Mouse (Mus musculus) cortical plate, adult 2 months (tissue): ENCODE data around the gene Ifna7. TPM values are rescaled to one million over a fixed set of nuclear protein-coding genes. Genes with fewer than 3 reads are reported as not detected.
A peak's percentile ranks its signal among the peaks of the same experiment; 100 is the strongest.
"Not testable (repeated sequence)": the region's sequence is repeated elsewhere in the genome, so short reads cannot be mapped to it uniquely, and the experiment has no call there.

Experiments used
- H3K27ac ChIP-seq: fragments of 200-500 bp; 2 replicates; pipeline ENCODE4 v1.5.1; 2012; ENCODE audit warnings: low read length, control low read depth, inconsistent platforms; ENCODE audit not compliant: insufficient read depth
- H3K4me1 ChIP-seq: fragments of 200-500 bp; 2 replicates; pipeline ENCODE4 v1.6.1; 2011; ENCODE audit warnings: low read length; ENCODE audit not compliant: control insufficient read depth, insufficient read depth
- H3K4me3 ChIP-seq: fragments of 200-500 bp; 2 replicates; pipeline ENCODE4 v1.5.1; 2011; ENCODE audit warnings: mild to moderate bottlenecking, low read length, control low read depth; ENCODE audit not compliant: insufficient read depth
- CTCF ChIP-seq: fragments of 200-500 bp; IDR thresholded peaks from 2 replicates; pipeline ENCODE4 v1.5.1; 2011; ENCODE audit warnings: mild to moderate bottlenecking, control low read depth, low read length; ENCODE audit not compliant: insufficient read depth; ENCODE audit errors: extremely low read depth
- POLR2A ChIP-seq: fragments of 200-500 bp; IDR thresholded peaks from 2 replicates; pipeline ENCODE4 v1.6.1; 2011; ENCODE audit warnings: mild to moderate bottlenecking, low read length, control low read depth; ENCODE audit not compliant: insufficient read depth; ENCODE audit errors: extremely low read depth
- polyA plus RNA-seq: library from polyadenylated mRNA; depleted of rRNA; stranded (reverse); fragments of >200 nt; gene quantifications from 2 replicates; pipeline ENCODE4 v1.2.3, GENCODE M21; 2012; rRNA removed

Gene Ifna7
- not detected in 2 replicates for polyA plus RNA-seq

DNA sequence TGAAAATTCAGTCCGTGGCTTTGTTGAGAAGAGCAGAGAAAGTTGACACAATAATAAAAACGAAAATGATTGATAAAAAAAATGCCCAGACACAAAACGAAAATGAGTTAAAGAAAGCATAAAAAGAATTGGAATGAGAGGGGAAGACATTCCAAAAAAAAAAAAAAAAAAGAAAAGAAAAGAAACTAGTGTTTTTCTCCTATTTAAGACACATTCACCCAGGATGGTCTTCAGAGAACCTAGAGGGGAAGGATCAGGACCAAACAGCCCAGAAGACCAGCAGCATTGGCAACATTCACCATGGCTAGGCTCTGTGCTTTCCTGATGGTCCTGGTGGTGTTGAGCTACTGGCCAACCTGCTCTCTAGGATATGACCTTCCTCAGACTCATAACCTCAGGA lies at the start of gene Ifna7:
TSS of gene Ifna7 (plus strand) at position 301 of the 400 bp plus-strand sequence.
- no peaks in the 10 kb centered on the region for H3K4me1 ChIP-seq
- H3K4me3 ChIP-seq, result no peak within 1 kb of the TSS
- TF ChIP-seq CTCF (no peak), POLR2A (no peak)
- H3K27ac ChIP-seq, result no peak within 1 kb of the TSS

DNA sequence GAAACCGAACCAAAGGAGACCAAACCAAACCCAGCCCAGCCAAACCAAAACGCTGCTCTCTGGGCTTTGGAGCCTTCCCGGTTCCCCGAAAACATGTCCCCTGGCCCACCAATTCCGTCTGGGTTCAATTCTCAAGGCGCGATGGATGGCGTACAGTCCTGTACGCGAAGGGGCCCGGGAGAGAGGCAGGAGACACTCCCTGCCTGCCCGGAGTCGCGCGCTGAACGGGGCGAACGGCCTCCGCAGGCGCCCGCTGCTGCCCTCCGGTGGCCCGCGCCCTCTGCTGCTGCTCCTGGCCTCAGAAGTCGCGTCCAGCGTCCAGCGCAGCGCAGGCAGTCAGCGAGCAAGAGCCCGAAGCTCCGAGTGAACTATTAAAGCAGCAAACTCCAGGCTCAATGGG lies 42.5 kb upstream of the Ifna7 start, which contains the start of gene Gm13290:
TSS of gene Gm13290 (plus strand) at position 301 of the 400 bp plus-strand sequence.
- not testable (repeated sequence) for H3K4me1 ChIP-seq, H3K27ac ChIP-seq, H3K4me3 ChIP-seq

DNA sequence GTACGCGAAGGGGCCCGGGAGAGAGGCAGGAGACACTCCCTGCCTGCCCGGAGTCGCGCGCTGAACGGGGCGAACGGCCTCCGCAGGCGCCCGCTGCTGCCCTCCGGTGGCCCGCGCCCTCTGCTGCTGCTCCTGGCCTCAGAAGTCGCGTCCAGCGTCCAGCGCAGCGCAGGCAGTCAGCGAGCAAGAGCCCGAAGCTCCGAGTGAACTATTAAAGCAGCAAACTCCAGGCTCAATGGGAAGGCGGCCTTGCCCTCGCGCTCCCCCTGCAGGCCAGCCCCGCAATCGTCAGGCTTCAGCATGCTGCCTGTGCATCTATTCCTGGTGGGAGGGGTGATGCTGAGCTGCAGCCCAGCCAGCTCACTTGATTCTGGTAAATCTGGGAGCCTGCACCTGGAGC lies 39.4 kb upstream of the Ifna7 start, which contains the start of gene Gm13289:
TSS of gene Gm13289 (plus strand) at position 301 of the 400 bp plus-strand sequence.
- H3K4me1 ChIP-seq, H3K27ac ChIP-seq, H3K4me3 ChIP-seq: not testable (repeated sequence)

DNA sequence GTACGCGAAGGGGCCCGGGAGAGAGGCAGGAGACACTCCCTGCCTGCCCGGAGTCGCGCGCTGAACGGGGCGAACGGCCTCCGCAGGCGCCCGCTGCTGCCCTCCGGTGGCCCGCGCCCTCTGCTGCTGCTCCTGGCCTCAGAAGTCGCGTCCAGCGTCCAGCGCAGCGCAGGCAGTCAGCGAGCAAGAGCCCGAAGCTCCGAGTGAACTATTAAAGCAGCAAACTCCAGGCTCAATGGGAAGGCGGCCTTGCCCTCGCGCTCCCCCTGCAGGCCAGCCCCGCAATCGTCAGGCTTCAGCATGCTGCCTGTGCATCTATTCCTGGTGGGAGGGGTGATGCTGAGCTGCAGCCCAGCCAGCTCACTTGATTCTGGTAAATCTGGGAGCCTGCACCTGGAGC lies 36.5 kb upstream of the Ifna7 start, which contains the start of gene Gm13272:
TSS of gene Gm13272 (plus strand) at position 301 of the 400 bp plus-strand sequence.
- H3K4me3 ChIP-seq, H3K4me1 ChIP-seq, H3K27ac ChIP-seq: not testable (repeated sequence)

DNA sequence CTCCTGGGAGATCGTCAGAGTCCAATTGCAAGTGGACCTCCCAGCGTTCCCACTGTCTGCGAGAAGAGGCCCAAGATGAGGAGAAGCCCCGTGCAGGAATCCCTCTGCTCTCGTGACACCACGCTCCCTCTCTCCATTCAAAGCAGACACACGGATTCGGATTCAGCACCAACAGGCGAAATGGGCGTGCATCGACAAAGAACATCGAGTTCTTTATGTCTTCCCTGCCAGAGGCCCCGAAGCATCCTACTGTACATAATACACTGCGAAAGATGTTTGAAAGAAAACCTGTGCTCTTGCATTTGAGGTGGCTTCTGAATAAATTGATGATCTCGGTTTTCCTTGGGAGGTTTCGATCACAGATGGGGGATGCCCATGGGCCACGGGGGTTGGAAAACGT lies 35.7 kb upstream of the Ifna7 start:
- not testable (repeated sequence) for H3K27ac ChIP-seq, H3K4me3 ChIP-seq, H3K4me1 ChIP-seq

DNA sequence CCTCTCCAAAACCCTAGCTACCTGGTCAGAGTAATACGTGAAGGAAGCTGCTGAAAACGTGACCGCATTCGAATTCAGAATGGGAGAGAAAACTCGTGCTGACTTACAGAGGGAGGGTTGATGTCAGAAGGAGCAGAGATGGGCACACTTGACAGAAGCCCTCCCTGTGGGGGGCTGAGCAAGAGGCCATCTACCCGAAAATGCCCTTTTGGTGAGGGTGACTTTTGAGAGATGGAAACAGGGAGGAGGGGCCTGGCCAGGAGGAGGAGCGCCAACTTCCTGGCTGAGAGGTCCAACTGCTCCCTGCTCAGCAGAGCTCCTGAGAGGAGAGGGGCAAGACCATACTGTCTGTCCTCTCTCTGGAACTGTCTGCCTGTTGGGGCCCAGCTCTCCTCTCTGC lies 34.2 kb upstream of the Ifna7 start, which contains the start of gene Ifnz:
TSS of gene Ifnz (plus strand) at position 301 of the 400 bp plus-strand sequence.
- H3K27ac ChIP-seq, H3K4me1 ChIP-seq, H3K4me3 ChIP-seq: not testable (repeated sequence)

DNA sequence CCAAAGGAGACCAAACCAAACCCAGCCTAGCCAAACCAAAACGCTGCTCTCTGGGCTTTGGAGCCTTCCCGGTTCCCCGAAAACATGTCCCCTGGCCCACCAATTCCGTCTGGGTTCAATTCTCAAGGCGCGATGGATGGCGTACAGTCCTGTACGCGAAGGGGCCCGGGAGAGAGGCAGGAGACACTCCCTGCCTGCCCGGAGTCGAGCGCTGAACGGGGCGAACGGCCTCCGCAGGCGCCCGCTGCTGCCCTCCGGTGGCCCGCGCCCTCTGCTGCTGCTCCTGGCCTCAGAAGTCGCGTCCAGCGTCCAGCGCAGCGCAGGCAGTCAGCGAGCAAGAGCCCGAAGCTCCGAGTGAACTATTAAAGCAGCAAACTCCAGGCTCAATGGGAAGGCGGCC lies 33.7 kb upstream of the Ifna7 start:
- not testable (repeated sequence) for H3K4me3 ChIP-seq, H3K4me1 ChIP-seq, H3K27ac ChIP-seq

DNA sequence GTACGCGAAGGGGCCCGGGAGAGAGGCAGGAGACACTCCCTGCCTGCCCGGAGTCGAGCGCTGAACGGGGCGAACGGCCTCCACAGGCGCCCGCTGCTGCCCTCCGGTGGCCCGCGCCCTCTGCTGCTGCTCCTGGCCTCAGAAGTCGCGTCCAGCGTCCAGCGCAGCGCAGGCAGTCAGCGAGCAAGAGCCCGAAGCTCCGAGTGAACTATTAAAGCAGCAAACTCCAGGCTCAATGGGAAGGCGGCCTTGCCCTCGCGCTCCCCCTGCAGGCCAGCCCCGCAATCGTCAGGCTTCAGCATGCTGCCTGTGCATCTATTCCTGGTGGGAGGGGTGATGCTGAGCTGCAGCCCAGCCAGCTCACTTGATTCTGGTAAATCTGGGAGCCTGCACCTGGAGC lies 30.6 kb upstream of the Ifna7 start, which contains the start of gene Gm13276:
TSS of gene Gm13276 (plus strand) at position 301 of the 400 bp plus-strand sequence.
- H3K4me1 ChIP-seq, H3K27ac ChIP-seq, H3K4me3 ChIP-seq: not testable (repeated sequence)

DNA sequence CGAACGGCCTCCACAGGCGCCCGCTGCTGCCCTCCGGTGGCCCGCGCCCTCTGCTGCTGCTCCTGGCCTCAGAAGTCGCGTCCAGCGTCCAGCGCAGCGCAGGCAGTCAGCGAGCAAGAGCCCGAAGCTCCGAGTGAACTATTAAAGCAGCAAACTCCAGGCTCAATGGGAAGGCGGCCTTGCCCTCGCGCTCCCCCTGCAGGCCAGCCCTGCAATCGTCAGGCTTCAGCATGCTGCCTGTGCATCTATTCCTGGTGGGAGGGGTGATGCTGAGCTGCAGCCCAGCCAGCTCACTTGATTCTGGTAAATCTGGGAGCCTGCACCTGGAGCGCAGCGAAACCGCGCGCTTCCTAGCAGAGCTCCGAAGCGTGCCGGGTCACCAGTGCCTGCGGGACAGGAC lies 27.6 kb upstream of the Ifna7 start, which contains the start of gene Gm13277:
TSS of gene Gm13277 (plus strand) at position 231 of the 400 bp plus-strand sequence.
- H3K4me1 ChIP-seq, H3K27ac ChIP-seq, H3K4me3 ChIP-seq: not testable (repeated sequence)
- TF ChIP-seq CTCF, result peak; percentile 26; the same call in 1 of the 2 replicates

DNA sequence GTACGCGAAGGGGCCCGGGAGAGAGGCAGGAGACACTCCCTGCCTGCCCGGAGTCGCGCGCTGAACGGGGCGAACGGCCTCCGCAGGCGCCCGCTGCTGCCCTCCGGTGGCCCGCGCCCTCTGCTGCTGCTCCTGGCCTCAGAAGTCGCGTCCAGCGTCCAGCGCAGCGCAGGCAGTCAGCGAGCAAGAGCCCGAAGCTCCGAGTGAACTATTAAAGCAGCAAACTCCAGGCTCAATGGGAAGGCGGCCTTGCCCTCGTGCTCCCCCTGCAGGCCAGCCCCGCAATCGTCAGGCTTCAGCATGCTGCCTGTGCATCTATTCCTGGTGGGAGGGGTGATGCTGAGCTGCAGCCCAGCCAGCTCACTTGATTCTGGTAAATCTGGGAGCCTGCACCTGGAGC lies 24.8 kb upstream of the Ifna7 start, which contains the start of gene Gm13278:
TSS of gene Gm13278 (plus strand) at position 301 of the 400 bp plus-strand sequence.
- not testable (repeated sequence) for H3K27ac ChIP-seq, H3K4me3 ChIP-seq, H3K4me1 ChIP-seq

DNA sequence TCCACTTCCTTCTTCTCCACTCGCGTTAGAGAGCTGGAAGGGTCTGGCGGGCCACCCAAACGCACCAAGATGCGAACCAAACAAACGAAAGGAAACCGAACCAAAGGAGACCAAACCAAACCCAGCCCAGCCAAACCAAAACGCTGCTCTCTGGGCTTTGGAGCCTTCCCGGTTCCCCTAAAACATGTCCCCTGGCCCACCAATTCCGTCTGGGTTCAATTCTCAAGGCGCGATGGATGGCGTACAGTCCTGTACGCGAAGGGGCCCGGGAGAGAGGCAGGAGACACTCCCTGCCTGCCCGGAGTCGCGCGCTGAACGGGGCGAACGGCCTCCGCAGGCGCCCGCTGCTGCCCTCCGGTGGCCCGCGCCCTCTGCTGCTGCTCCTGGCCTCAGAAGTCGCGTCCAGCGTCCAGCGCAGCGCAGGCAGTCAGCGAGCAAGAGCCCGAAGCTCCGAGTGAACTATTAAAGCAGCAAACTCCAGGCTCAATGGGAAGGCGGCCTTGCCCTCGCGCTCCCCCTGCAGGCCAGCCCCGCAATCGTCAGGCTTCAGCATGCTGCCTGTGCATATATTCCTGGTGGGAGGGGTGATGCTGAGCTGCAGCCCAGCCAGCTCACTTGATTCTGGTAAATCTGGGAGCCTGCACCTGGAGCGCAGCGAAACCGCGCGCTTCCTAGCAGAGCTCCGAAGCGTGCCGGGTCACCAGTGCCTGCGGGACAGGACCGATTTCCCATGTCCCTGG lies 21.9 kb upstream of the Ifna7 start, which contains the start of gene Gm13275:
TSS of gene Gm13275 (plus strand) at position 552 of the 740 bp plus-strand sequence.
- H3K4me1 ChIP-seq, H3K27ac ChIP-seq, H3K4me3 ChIP-seq: not testable (repeated sequence)
- 0 out of 2 replicates have a peak, but pooled peaks have one; percentile 4 for TF ChIP-seq CTCF

DNA sequence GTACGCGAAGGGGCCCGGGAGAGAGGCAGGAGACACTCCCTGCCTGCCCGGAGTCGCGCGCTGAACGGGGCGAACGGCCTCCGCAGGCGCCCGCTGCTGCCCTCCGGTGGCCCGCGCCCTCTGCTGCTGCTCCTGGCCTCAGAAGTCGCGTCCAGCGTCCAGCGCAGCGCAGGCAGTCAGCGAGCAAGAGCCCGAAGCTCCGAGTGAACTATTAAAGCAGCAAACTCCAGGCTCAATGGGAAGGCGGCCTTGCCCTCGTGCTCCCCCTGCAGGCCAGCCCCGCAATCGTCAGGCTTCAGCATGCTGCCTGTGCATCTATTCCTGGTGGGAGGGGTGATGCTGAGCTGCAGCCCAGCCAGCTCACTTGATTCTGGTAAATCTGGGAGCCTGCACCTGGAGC lies 18.9 kb upstream of the Ifna7 start, which contains the start of gene Gm13279:
TSS of gene Gm13279 (plus strand) at position 301 of the 400 bp plus-strand sequence.
- not testable (repeated sequence) for H3K4me1 ChIP-seq, H3K4me3 ChIP-seq, H3K27ac ChIP-seq

DNA sequence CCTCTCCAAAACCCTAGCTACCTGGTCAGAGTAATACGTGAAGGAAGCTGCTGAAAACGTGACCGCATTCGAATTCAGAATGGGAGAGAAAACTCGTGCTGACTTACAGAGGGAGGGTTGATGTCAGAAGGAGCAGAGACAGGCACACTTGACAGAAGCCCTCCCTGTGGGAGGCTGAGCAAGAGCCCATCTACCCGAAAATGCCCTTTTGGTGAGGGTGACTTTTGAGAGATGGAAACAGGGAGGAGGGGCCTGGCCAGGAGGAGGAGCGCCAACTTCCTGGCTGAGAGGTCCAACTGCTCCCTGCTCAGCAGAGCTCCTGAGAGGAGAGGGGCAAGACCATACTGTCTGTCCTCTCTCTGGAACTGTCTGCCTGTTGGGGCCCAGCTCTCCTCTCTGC lies 16.7 kb upstream of the Ifna7 start, which contains the start of gene Gm13285:
TSS of gene Gm13285 (plus strand) at position 301 of the 400 bp plus-strand sequence.
- not testable (repeated sequence) for H3K4me1 ChIP-seq, H3K4me3 ChIP-seq, H3K27ac ChIP-seq

DNA sequence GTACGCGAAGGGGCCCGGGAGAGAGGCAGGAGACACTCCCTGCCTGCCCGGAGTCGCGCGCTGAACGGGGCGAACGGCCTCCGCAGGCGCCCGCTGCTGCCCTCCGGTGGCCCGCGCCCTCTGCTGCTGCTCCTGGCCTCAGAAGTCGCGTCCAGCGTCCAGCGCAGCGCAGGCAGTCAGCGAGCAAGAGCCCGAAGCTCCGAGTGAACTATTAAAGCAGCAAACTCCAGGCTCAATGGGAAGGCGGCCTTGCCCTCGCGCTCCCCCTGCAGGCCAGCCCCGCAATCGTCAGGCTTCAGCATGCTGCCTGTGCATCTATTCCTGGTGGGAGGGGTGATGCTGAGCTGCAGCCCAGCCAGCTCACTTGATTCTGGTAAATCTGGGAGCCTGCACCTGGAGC lies 13.1 kb upstream of the Ifna7 start, which contains the start of gene Gm13287:
TSS of gene Gm13287 (plus strand) at position 301 of the 400 bp plus-strand sequence.
- not testable (repeated sequence) for H3K4me1 ChIP-seq, H3K4me3 ChIP-seq, H3K27ac ChIP-seq

DNA sequence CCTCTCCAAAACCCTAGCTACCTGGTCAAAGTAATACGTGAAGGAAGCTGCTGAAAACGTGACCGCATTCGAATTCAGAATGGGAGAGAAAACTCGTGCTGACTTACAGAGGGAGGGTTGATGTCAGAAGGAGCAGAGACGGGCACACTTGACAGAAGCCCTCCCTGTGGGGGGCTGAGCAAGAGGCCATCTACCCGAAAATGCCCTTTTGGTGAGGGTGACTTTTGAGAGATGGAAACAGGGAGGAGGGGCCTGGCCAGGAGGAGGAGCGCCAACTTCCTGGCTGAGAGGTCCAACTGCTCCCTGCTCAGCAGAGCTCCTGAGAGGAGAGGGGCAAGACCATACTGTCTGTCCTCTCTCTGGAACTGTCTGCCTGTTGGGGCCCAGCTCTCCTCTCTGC lies 10.8 kb upstream of the Ifna7 start, which contains the start of gene Gm13288:
TSS of gene Gm13288 (plus strand) at position 301 of the 400 bp plus-strand sequence.
- H3K4me3 ChIP-seq, H3K4me1 ChIP-seq, H3K27ac ChIP-seq: not testable (repeated sequence)
